Mouse (Mus musculus): ENCODE data around the gene Gtpbp6.
"Not testable (repeated sequence)": the region's sequence is repeated elsewhere in the genome, so short reads cannot be mapped to it uniquely, and the experiment has no call there.

Gene Gtpbp6

GRCm38 (mm10) chr5:110107581-110108304 lies at the start of gene Gtpbp6:
Gene Gtpbp6 (minus strand): TSS chr5:110108197.
- peak; percentile 97 for DNase-seq (ENCODE audit: low spot score)

DNA sequence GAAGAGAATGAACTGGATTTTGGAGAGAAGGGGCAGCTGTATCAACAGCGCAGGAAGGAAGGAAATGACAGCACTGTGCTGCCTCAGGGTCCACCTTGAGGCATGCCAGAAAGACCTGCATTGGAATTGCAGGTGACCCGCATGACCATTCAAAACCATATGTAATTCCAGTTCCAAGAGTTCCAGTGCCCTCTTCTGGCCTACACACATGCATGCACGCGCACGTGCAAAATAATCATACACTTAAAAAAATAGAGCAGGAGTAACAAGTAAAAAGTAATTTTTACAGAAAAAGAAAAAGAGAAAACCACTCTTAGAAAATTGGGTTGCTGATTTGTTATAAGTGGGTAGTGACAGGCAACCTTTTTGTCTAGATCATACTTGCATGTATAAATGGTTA lies 35.0 kb upstream of the Gtpbp6 start:
- no peak for DNase-seq (ENCODE audit: low spot score)

- no peak for DNase-seq (ENCODE audit: low spot score)
Observed at GRCm38 (mm10) chr5:110142309-110142708, 34.3 kb upstream of the Gtpbp6 start.

DNA sequence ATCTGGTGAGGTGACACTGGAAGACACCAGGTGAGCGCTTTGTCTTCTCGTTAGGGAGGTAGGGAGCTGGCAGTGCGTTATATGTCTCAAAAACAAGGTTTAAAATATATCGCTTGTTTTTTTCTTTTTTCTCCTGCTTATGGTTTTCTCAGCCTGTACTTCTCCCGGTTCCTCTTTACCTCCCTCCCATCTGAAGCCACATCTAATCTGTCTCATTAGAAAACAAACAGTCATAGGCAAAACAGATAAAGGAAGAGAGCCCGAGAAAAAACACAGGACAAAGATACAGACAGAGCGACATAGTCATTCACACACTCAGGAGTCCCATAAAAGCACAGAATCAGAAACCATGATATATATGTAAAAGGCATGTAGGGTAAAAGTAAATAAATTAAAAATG lies 32.4 kb upstream of the Gtpbp6 start:
- DNase-seq (ENCODE audit: low spot score), result no peak

DNA sequence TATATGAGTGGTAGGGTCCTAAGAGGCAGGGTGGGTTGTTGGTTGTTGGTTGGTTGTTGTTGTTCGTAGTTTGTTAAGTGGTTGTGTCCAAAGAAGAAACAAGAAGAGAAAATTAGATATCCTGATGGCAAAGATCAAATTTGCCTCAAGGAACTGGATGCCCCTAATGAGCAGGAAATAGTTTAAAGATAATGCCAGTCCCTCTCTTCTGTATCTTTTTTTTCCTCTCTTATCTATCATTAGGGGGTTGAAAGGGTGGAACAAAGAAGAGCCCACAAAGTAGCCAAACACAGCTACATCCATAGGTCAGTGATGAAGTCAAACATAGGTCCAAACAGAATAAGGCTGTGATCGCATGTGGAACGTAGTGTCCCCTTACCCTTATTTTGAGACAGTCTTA lies 31.3 kb upstream of the Gtpbp6 start:
- no peak for DNase-seq (ENCODE audit: low spot score)

- DNase-seq (ENCODE audit: low spot score), result no peak
Observed at GRCm38 (mm10) chr5:110137816-110138215, 29.8 kb upstream of the Gtpbp6 start.

- DNase-seq (ENCODE audit: low spot score), result no peak
Observed at GRCm38 (mm10) chr5:110136087-110136464, 28.1 kb upstream of the Gtpbp6 start.

DNA sequence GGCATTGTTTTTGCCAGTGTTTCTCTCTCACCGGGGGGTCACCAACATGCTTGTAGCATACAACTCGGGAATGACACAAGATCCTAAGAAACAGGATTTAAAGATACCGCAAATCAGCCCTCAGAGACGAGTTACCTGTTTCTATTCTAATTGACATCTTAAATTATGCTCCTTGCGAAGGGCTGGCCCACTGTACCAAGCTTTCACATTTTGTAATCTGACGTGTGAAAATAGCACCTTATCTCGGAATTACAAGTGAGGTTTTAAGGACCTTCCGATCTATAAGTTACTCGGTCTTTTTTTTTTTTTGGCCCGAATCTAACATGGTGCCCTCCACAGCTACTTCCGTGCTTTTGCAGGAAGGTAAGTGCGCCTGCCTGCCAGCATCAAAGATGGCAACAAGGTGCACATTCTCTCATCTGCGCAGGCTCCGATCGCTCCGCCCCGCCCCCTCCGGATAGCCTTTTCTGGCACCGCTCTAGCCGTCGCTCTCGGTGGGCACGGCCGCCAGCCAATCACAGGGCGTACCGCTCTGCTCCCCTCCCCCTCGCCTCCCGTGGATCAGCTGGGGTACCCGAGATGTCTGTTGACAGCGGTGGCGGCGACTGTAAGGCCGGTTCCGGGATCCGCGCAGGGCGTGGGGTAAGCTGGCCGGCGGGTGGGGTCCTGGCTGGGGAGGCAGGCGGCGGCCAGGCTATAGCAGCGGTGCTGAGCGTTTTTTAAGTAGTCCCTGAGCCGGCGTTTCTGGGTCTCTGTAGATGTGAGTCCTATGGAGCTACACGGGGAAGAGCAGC lies 27.5 kb upstream of the Gtpbp6 start, which contains the start of gene Chfr:
Gene Chfr, plus strand, starts transcription at position 550 of the 794 bp plus-strand sequence.
- DNase-seq (ENCODE audit: low spot score), result peak; percentile 99

- DNase-seq (ENCODE audit: low spot score), result not testable (repeated sequence)
Observed at GRCm38 (mm10) chr5:110122380-110122779, 14.4 kb upstream of the Gtpbp6 start.

GRCm38 (mm10) chr5:110109991-110110441 lies 2.0 kb upstream of the Gtpbp6 start, which contains the start of gene Zfp605:
Gene Zfp605 (plus strand): TSS chr5:110110092.
- DNase-seq (ENCODE audit: low spot score), result peak; percentile 90

- no peak for DNase-seq (ENCODE audit: low spot score)
Observed at GRCm38 (mm10) chr5:110108305-110108628, 270 bp upstream of the Gtpbp6 start.

DNA sequence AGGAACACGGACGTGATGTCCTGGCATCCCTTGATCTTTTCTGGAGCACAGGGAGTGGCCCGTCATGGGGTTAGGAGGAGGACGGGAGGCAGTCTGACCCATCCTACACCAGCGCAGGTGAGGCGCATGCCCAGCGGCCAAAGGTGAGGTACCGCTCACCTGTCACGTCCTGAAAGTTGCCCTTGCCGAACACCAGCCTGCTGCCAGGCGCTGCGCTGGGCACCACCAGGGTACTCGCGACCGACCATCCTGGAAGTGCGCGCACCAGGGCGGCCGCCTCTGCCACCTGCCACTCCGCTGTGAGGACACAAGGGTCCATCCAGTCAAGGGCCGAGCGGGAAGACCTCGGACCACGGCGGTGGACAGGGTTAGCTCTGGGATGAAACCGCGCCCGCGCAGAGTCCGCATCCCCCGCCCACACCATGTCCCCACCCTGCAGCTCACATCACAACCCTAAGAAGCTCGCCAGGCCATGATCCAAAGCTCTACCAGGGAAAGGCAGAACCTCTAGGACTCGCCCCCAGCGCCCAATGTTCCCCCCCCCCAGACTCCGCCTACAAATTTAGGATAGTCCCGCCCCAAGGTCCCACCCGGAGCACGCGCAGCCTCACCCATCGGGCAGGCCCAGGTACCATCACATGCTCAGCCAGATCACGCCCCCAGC lies 964 bp downstream of the Gtpbp6 start:
- no peak for DNase-seq (ENCODE audit: low spot score)

DNA sequence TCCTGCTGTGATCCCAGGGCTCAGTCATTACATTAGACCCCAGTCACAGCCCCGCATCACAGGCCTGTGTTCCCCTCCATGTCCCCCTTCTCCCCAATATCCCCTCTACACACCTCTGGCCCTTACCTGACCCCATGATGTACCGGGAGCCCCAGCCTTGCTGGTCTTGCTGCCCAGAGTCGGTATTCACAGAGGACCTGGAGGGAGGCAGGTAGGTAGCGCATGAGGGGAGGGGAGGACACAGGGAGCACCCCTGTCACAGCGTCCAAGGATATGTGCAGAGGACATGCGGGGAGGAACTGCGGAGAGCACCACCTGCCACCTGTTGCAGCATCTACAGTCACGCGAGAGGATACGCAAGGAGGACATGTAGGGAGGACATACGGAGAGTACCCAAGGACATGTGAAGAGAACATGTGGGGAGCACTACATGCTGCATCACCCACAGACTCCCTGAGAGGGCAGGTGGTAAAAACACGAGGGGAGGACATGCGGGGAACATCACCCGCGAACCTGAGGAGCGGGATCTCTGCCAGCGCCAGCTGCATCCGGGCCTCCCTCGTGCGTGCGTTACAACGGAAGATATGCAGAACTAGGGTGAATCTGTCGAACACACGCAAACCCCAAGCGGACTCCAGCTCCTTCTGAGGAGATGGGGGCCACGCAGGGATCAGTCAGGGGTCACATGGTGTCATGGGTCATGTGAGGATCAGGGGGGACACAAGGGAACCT lies 1.7 kb downstream of the Gtpbp6 start:
- DNase-seq (ENCODE audit: low spot score), result no peak

DNA sequence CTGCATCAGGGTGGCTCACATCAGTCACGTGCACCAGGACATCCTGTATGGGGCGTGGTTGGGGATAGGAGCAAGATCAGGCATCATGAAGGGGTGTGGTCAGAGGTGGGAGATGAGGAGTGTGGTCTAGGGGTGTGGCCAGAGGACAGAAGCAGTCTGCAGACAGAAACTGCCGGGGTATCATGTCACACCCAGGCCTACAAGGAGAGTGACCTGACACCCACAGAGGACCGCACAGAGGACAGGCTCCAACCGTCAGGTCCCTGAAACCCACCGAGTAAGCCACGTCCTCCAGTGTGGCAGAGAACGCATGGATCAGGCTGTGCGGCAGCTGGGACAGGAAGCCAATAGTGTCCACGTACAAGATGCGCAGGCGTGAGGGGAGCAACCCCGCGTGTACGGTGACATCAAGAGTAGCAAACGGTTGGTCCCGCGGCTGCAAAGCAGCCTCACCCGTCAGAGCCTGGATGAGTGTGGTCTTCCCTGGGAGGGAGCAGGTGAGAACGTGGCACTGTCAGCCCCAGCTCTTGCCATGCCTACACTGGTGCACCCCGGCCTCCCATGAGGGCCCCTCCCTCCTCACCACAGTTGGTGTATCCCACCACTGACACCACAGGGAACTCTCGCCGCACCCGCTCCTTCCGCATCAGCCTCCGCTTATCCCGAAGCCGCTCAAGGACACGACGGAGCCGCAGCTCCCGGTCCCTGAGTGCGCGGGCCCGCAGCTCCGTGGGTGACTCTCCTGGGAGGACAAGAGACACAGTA lies 3.2 kb downstream of the Gtpbp6 start:
- DNase-seq (ENCODE audit: low spot score), result no peak

DNA sequence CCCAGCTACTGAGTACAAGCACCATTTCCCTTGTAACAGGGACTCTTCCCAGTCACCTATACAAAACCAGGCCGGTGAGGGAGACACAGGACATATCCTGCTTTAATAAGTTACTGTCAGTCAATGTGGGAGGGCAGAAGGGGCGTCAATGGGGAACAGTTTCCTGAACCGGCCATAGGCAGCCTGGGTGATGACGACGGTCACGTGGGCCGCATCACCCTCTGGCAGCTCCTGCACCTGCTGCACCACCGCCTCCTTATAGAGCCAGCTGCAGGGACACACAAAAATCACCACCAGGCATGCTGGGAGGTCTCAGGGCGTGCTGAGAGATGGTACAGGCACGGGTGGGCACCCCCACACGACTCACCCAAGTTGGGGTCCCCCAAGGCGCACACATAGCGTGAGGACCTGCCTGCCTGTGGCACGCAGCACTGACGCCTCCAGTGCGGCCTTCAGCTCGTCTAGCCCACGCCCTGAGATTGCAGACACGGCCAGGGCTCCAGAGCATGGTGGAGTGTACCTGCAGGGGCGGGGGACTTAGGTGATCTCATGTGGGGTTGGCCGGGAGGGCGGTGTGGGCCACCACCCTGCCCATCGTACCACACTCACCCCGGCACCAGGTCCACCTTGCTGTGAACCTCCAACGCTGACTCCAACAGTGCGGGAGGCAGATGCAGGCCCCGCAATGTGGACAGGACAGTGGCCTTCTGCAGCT lies 3.9 kb downstream of the Gtpbp6 start:
- DNase-seq (ENCODE audit: low spot score), result no peak

- DNase-seq (ENCODE audit: low spot score), result no peak
Observed at GRCm38 (mm10) chr5:110102853-110103625, 5.0 kb downstream of the Gtpbp6 start.

GRCm38 (mm10) chr5:110102429-110102828 lies 5.6 kb downstream of the Gtpbp6 start:
- no peak for DNase-seq (ENCODE audit: low spot score)

- DNase-seq (ENCODE audit: low spot score), result no peak
Observed at GRCm38 (mm10) chr5:110101716-110102347, 6.2 kb downstream of the Gtpbp6 start.

- DNase-seq (ENCODE audit: low spot score), result no peak
Observed at GRCm38 (mm10) chr5:110100921-110101631, 6.9 kb downstream of the Gtpbp6 start.

All from yolk sac, embryonic 10.5 days (tissue).